8 mouse cellular contexts compared by ENCODE assay signal in the genomic region with DNA sequence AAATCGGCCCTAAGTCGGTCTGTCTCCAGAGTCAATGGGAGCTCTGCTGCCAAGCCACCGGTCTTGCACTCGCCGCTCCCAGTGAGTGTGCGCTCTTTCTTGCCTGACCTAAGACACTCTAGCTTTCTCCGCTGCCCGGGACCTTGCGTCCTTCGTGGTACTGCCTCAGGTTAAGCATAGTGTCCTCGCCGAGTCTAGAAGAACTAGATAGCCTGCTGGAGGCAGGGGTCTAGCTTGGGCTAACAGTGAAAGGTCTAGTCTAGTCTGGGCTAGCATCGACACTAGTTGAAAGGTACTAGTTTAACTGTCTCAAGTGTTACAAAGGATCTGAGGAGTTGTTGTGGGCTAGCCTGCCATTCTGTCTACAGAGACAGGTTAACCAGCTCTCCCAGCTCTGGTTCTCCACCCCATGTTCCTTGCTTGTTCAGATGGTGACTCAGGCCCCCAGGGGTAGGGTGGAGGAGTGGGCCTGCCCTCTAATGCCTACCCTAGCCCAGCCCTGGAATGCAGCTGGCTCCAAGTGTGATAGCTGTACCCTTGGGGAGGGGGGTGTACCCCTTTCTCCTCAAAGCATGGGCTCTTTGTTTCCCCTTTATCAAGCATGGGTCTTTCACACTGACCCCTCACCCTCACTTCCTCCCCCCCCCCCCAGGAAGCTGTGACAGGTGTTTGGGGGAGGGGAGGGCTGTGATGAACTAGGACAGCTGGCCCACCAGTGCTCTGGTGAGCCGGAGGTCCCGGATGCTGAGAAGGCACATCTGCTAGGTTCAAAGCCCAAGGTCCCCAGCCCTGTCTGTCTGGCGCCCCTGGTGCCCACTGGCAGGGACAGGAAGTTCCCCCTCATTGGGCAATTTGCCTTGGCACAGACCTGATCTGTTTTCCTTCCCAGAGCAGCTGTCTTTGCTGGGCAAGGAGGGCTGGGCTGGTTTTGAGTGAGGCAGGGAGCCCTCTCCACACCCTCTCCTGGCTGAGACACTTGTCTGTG. TPM values are rescaled to one million over a fixed set of nuclear protein-coding genes. Genes with fewer than 3 reads are reported as not detected.
DNase-seq lines count a peak whose midpoint lies in the region; TF ChIP-seq lines count a peak whose summit lies in the region.

Plcb3 (minus strand) TSS at position 934 of the 985 bp plus-strand sequence.

- TF ChIP-seq POLR2A in cerebellum, adult 2 months (IDR thresholded peaks at IDR 0.05; ENCODE audit: borderline replicate concordance, insufficient read depth, low read length) = no peak

- peak; percentile 56 to 59 for DNase-seq in cerebellum, adult 2 months
- DNase-seq in cerebellum, postnatal 36 days = no peak
- DNase-seq in gastrocnemius, postnatal 14 days = peak; percentile 86
- peak; percentile 74 for DNase-seq in induced T-regulatory cell, adult 2 months (ENCODE audit: low read depth)
- peak; percentile 95 for DNase-seq in left cerebral cortex, postnatal 4 days
- peak; percentile 83 for DNase-seq in mesoderm, embryonic 11.5 days (ENCODE audit: low read depth, low spot score)
- peak; percentile 62 to 81 for DNase-seq in spleen, postnatal 4 days (ENCODE audit: low spot score in 2 of 2)

- no peak for TF ChIP-seq CTCF in cerebellum, adult 2 months (IDR thresholded peaks at IDR 0.05; ENCODE audit: borderline replicate concordance, insufficient read depth, low read depth, low read length)

- peak within 1 kb of the TSS; percentile 54 for H3K4me3 ChIP-seq in cerebellum, adult 2 months (replicated peaks; ENCODE audit: insufficient read depth, low read depth, low read length)
- peak within 1 kb of the TSS; percentile 80 for H3K4me3 ChIP-seq in brown adipose tissue, adult 24 weeks (ENCODE audit: insufficient read depth, low read depth, low read length)

- WGBS in cerebellum, adult 2 months = 10% methylated on average over 16 of the region's 16 CpGs

- no peak within 1 kb of the TSS for H3K27ac ChIP-seq in cerebellum, adult 2 months (ENCODE audit: insufficient read depth, low read length)
- peak within 1 kb of the TSS; percentile 92 for H3K27ac ChIP-seq in brown adipose tissue, adult 24 weeks (replicated peaks; ENCODE audit: low read depth, low read length)

- H3K4me1 ChIP-seq in cerebellum, adult 2 months (ENCODE audit: control insufficient read depth, insufficient read depth, low read length) = peaks cover 6% of the 10 kb centered on the region; the same call in 1 of the 2 replicates
- H3K4me1 ChIP-seq in brown adipose tissue, adult 24 weeks (ENCODE audit: control insufficient read depth, insufficient read depth, insufficient read length, low read length) = no peaks in the 10 kb centered on the region

- intact Hi-C loops in gastrocnemius, postnatal 14 days (cut with DNase I; ENCODE audit: low total_unique reads) = no loop called here
- intact Hi-C loops in left cerebral cortex, postnatal 4 days (cut with DNase I) = no loop called here

- no peaks in the 10 kb centered on the region for H3K27me3 ChIP-seq in cerebellum, adult 2 months (ENCODE audit: control insufficient read depth, insufficient read depth, low read length)

RNA-seq across cellular contexts. Expression of gene Plcb3, which starts in this region (rescaled TPM):
- 53.2 and 57.6 TPM in 2 replicates for polyA plus RNA-seq in cerebellum, adult 2 months (2012; rRNA removed)
- 23.8 and 26.8 TPM in 2 replicates for polyA plus RNA-seq in brown adipose tissue, adult 24 weeks (2012; ENCODE audit: insufficient read depth, insufficient read length, missing spikeins)
- 10 to 100 TPM; 10.9 to 11.6 TPM for total RNA-seq in gastrocnemius, postnatal 14 days (2021)
- total RNA-seq in left cerebral cortex, postnatal 4 days (2021) = 10 to 100 TPM; 13.7 to 15.1 TPM

Comparison
In these comparisons a context has a peak if more than half of its experiments do, and no peak if none do; other contexts are left out.
1. DNase-seq: peak in cerebellum, adult 2 months (2 of 2), gastrocnemius, postnatal 14 days (single experiment), induced T-regulatory cell, adult 2 months (single experiment), left cerebral cortex, postnatal 4 days (single experiment), mesoderm, embryonic 11.5 days (single experiment) and spleen, postnatal 4 days (2 of 2); none in cerebellum, postnatal 36 days (0 of 2).